Mouse (Mus musculus) embryo, embryonic 9.5 days (tissue): ENCODE results near the gene Aff3.

Experiments
- DNase-seq: peaks from one replicate; pipeline ENCODE4 v3.0.0-alpha.2; 2017; ENCODE audit errors: extremely low spot score

Aff3 gene

DNA sequence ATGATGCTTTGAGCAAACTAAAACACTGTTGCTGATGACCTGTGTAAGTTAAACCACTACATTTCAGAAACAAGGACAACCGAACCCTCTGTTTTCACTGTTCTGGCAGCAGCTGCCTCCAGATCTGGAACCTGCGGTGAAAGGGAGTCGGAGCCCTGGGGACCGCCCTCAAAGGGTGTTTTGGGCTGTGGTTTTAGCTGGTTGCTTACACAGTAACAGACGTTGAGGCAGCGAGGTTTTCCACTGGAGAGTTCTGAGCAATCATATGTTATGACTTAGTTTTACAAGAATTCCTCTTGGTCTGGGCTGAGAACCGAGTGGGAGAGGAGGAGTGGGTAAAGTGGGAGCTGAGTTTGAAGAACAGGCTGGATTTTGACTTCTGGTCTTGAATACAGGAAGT is 7.1 kb downstream of the Aff3 start:
- no peak for DNase-seq

DNA sequence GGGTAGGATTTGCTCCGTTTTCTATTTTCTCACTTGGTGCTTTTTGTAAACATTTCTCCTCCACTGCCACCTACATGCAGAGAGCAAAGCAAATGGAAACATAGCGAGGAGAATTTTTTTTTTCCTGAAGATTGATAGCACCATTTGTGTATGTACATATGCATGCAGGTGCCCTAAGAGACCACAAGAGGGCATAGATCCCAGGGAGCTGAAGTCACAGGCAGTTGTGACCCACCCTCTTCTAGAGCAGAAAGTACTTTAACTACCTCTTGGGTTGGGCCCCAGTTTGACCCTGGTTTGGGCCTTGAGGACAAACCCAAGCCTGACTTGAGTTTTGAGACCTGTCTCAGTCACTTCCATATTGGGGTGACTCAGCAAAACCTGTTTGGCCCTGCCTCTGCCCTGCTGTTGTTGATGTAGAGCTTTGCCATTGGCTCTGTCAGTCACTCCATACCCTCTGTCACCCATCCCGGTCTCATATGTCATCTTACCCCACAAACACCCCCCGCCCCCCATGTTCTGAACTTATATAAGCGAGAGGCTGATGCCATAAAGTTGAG is 9.7 kb downstream of the Aff3 start:
- DNase-seq, result no peak

DNA sequence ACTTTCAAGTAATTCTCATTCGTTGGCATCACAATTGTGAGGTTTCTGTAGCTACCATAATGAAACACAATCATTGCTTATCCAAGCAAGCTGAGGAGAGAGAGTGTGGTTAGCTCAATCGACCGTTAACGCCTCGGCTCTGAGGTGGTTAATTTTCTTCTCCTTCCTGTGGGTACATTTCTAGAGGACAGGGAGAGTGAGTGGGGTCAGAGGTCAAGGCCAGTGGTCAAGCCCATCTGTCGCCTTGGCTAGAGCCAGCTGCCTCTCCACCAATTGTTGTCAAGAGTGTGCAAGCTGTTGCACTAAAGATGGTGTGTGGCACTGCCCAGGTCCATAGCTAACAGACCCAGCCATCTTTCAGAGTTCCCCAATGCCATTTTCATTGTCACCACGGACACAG is 14.7 kb downstream of the Aff3 start:
- no peak for DNase-seq

DNA sequence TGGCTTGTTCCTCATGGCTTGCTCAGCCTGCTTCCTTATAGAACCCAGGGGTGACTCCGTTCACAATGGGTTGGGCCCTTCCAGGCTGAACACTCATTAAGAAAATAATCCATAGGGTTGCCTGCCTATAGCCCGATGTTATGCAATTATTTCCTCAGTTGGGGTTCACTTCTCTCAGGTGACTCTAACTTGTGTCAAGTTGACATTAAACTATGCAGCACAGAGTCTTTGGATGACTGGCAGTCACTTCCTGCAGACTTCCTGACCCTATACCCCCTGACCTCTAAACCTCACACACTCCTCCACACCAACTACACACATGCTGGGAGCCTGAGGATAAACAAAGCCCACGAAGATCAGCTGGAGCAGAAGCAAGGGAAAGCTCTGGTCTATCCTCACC is 15.6 kb downstream of the Aff3 start:
- no peak for DNase-seq

DNA sequence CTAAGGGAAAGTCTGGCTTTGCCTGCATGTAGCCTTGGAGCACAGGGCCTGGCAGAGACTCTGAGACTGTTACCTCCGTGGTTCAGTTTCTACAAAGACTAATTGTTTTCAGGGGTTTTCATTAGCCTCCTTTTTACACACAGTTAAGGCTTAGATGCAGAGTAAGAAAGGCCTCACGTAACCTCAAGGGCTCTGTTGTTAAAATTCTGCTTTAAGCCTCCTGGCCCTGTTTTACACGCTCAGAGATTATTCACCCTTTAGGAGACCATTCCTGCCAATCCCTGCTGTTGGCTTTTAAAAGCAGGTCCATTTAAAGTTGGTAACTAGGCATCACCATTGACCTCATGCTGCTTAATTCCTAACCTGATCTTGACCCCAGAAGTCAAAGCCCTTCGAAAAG is 22.5 kb downstream of the Aff3 start:
- no peak for DNase-seq

DNA sequence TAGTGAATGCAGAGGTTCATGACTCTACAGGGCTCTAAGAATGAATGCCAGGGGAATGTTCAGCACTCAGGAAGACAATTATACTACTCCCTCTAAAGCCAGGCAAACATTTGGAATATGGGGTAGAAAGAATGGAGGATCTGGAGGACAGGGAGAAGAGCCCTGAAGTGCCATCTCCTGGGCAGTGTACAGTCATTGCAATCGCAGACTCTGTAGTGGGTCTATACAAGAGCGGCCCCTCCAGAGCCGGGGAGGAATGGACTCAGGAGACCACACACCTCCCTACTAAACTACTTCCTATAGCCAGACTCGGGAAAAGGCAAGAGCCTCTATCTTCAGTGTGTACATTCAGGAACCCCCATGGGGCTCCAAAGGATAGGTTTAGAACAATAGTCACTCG is 25.1 kb downstream of the Aff3 start:
- DNase-seq, result no peak

DNA sequence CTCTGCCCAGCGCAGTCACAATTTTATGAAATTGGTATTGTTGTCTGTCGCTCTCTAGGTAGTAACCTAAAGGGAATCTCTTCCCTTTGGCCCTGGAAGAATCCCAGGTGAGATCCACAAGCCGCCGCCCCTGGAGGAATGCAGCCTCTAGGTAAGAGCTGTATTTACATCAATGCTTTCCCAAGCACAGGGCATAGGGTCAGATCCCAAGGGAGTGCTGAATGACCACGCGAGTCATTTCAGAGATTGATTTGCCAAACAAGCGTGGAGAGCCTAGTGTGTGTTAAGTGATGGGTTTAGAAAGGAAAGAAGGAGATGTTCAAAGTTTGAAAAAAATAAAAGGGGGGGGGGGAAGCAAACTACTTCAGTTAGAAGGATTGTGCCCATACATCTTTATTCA is 29.2 kb downstream of the Aff3 start:
- DNase-seq, result no peak

DNA sequence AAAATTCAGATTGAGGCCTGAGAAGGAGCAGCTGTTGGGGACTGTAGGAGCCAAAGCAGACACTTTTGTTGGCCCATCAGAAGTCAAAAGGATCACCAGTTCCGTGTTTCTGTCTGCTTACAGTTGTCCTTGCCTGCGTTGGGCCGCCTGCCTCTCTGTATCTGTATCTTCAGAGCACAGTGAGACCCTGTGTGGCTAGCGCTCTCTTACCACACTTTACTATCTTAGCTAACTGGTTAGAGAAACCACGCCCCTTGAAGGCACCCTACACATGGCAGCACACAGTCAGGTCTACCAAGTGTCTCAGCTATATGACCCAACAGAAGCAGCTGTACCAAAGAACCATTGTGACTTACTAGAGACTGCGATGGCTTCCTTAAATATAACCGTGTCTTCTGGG is 30.7 kb downstream of the Aff3 start:
- no peak for DNase-seq

DNA sequence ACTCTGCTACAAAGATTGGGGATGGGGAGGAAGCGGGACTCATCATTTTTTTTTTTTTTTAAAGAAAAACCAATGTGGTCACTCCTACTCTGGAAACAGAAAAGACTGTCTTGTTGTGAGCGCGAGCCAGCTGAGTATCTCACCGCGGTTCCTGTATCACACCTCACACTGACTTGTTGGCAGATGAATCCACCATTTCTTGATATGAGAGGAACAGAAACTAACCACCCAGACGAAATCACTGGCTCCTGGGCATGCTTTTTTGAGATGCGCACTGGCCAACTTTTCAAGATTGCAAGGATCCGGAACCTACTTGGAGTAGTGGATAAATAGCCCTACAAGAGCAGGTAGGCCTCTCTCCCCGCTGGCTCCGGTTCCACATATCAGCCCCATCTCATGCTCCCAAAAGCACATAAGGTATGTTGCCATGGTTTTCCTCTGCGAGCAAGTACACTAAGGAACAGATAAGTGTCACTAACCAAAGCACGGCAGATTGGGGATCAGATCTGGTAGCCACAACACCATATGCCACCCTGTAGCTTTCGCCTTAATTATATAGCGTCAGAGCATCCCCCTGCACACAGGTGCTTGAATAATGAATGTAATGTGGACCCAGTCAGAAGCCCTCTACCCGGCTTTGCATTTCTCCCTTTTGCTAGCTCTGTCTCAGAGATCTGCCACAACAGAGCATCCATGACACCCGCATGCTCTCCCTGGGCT is 32.1 kb downstream of the Aff3 start:
- DNase-seq, result peak; percentile 9

DNA sequence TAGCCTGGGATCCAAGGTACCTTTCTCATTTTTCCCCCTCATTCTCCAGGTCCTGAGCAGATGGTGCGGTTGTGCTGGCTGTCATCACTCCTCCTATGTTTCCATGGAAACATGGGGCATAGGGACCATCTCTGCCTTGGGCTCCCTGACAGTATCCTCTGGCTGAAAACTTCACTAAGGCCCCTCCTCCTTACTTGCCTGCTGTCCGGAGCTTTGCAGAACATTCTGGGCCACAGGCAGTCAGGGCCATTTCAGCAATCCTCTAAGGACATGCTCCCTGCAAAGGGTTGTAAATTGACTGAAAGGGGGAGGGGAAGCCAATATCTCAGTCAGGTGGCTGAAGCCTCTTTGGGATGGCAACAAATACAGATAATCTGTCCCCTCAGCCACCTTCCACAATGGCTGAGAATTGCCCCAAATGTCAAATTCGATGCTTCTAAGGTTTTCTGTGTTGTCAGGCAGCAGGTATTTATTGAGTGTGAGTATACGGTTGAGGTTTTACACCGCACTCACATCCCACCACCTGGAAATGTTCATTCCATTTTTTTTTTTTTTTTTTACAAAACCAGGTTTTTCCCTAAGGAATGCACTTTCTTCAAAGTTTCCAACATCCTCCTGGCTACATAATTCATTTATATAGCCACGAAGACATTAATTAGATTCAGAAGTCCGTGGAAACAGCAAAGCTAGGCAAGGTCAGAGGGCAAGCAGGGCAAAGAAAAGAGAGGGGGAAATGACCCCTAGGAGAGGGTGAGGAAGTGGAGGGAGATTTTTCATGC is 33.1 kb downstream of the Aff3 start:
- DNase-seq, result peak; percentile 52

DNA sequence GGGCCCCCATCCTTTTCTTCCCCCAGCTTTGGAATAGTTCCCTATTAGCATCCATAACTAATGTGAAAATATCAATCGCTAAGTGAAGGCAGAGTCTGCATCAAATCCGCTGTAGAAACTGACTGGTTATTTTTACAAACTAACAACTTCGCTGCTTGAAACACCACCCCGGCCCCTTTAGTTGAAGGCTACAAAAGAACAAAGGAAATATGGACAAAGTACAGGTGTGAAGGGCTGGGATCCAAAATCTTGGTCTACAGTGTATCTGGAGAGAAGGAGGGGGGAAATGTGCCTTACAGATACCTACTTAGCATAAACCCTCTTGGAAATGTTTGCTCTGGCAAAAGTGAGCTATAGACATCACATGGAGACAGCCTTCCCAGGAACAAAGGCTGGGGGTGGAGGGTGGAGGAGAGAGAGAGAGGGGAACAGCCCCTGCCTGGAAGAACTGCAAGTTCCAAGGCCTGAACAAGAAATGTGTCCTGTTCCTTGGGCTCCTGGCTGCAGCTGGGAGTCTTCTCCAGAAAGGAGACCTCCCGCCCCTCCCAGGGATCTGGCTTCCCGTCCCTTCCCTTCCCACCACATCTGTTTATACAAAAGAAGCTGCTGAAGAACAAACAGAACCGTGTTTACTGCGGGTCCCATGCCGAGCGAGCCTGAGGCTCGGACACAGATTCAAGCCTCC is 35.7 kb downstream of the Aff3 start:
- DNase-seq, result peak; percentile 64

DNA sequence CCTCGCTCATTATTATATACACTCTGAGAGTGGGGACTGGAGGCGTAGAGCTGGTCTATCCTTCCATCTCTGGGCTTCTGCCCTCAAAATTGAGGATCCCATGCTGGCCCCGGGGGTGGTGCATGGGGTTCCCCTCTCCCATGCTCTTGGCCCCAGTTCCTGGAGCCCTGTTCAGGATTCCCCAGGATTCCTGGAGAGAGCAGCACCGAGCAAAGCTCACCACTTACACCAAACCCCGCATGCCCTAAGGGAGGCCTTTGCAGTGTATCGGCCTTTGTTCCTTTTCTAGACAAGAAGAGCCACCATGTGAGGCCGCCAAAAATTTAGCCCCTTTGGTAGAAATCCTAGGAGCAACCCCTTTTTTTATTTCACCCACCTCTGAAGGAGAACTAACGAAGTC is 36.3 kb downstream of the Aff3 start:
- DNase-seq, result peak; percentile 57

DNA sequence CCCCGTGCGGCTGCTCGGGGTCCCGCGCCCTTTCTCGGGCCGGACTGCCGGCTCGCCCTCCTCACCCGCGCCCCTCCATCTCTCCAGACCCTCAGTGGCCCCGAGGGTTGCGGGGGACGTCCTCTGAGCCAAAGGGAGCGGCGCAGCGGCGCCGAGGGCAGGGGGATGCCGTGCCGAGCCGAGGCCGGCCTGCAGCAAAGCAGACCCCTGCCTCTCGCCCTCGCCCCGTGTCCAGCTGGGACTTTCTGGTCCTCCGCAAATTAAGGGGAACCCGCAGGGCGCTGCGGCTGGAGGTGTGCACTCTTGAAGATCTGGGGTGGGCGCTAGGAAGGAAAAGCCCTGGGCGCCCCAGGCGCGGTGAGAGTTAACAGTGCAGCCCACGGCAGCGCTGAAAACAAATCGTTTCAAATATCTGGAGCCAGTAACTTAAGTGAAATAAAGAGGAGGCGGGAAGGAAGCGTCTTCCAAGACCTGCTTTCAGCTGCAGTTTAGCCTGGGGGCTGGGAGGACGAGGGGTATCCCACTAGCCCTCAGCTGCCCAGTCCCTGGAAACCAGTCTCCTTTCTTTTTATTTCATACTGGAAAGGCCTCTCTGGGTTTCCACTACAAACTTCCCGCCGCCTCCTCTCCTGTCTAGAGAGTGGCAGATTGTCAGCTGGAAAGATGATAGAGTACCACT is 36.9 kb downstream of the Aff3 start:
- peak; percentile 79 for DNase-seq

DNA sequence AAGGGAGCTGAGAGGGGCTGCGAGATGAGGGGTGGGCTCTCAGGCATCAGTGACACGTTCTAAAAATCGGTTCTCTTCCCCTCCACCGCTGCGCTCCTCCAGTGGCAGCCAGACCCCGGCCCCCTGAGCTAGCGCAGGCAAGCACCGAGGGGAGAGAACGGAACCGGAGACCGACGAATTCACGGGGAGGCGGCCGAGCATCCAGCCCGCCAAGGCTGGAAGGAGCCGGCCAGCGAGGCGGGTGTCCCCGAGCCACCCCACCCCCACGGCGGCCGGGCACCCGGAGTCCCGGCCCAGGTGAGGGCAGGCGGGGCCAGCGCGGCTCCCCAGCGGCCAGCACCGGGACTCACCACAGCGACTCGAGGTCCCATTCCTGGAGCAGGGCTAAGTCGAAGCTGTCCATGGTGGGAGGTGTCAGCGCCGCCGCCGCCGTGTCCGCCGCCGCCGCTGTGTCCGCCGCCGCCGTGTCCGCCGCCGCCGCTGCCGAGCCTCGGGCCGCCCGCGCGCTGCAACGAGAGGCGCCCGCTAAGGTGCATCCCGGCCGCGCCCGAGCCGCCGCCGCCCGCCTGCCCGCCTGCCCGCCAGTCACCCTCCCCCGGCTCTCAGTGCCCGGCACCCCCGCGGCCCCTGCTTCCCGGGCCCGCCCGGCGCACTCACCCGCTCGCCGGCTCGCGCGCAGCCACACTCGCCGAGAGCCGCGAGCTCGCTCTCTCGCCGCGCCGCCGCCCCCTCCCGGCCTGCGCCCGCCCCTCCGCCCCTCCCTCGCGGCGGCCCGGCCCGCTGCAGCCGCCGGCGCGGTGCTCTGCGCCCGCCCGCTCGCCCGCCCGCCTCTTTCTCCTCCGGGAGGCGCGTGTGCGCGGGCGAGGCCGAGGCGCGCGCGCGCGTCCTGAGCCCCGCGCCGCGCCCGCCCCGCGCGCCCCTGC is 37.8 kb downstream of the Aff3 start:
- DNase-seq, result peak; percentile 66

DNA sequence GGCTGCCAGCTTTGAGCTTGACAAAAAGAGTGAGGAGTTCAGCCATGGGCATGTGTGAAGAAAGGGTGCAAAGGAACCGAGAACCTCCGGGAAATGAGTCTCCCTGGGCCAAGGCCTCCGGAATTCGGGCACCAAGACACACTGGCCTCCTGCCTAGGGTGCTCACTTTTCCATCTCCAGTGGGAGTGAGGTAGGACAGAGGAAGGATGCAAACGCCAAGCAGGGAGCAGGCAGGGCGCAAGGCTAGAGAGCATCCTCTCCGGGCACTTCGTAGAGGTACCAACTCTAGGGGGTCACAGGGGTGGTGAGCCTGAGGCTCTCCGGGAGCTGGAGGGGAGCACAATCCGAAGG is 38.4 kb downstream of the Aff3 start:
- no peak for DNase-seq

DNA sequence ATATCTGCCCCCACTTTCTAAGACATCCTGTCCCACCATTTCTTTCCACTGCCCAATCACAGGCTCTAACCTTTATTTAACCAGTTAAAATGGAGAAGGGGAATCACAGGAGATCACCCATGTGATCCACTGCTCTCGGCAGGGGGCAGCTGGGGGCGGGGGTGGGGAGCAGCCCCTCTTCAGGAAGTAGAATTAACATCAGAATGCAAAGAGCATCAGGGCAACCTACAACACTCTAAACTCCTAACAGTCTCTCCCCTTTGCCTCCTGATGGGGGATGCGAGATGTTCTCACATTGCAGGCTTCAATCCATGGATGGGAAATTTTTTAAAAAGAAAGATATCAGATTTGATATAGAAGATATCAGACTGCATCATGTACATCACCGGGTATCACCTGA is 42.9 kb downstream of the Aff3 start:
- no peak for DNase-seq

DNA sequence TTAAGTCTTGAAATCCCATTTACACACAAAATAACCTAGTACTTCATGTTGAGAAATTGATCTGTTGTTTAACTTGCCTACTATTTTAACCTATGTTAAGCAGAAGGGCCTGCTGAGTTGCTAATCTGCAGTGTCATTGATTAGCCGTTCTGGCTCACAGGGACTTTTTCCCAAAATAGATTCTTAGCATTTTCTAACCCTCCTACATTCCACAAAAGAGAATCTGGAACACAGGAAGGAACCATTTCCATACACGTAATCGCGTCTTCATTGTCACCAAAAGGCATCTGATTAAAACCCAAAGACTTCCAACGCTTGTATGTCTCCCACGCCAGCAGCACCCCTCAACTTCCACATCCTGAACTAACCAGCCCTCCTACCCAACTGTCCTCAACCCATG is 44.4 kb downstream of the Aff3 start:
- no peak for DNase-seq

DNA sequence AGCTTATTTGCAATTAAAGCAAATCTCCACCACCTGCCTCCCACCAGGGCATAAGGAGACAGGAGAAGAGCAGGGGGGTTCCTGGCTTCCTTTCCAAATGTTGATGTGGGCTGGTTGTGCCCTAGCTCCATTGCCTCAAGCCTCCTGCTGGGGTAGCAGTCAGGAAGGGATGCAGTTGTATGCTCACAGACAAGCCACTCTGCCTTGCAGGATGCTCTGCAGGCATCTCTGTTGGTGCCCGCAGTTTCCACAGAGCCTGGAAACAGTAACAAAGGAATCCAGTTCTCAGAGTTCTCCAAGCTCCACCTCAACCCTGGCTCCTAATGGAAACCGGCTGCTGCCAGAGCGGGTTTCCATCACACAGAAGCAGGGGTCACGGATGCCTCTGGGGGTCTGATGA is 58.0 kb downstream of the Aff3 start:
- peak; percentile 69 for DNase-seq

DNA sequence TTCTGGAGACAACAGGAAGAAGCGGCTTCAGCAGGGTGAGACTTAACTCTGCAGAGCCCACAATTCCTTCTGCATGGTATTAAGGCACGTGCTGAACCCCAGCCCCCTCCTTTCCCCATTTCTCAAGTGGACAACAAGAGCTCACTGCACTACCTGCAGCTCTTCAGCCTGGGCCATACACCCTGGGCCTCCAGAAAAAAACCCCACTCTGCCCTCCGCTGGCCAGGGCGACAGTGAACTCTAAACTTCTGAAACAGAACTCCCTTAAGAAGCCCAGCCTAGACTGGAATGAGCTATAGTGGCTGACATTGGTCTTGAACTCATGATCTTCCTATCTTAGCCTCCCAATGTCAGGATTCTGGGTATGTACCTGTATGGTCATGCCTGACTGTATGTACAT is 59.3 kb downstream of the Aff3 start:
- no peak for DNase-seq

DNA sequence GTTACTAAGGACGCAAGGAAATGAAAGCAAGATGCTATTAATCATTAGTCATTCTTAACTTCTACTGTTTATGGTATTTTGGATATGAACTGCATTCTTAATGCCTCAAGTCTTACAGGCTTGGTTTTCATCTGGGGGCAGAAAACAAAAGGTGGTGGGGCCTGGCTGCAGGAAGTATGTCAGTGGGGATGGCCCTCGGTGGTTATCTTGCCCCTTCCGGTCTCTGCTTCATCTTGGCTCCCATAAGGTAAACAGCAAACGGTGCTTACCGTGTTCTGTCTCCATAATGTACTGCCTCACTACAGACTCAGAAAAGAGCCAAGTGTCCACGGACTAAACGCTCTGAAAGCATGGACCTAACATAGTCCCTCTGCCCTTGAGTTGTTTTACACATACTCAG is 60.1 kb downstream of the Aff3 start:
- DNase-seq, result no peak
